Mouse (Mus musculus) monocyte, adult 59 days (primary cell): Measurements from ENCODE around the gene Tead1. TPM values are rescaled to one million over a fixed set of nuclear protein-coding genes. Genes with fewer than 3 reads are reported as not detected.

Source experiments
- total RNA-seq, 2 experiments: library from RNA; stranded (reverse); gene quantifications; one replicate each; pipeline ENCODE4 v1.2.4; 2023

Gene Tead1
- total RNA-seq, result under 1 TPM in 1 of 2 experiments, not detected in 1; 0.05 TPM

DNA sequence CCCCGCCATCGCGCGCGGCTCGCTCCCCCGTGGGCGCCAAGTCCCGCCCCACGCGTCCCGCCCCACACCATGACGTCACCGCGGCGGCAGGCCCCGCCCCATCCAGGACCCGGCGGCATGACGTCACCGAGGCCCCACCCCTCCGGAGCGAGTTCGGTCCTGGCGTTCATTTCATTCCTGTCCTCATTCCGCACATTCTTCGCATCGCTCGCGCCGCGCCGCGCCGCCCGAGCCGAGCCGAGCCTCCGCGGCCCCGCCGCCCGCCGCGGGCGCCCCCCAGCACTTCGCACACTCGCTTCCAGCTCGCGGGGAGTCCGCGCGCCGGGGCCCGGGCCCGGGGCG, at the start of gene Tead1:
Tead1 (plus strand) TSS at position 148 of the 342 bp plus-strand sequence.

GRCm38 (mm10) chr7:112953777-112954291, 274.7 kb downstream of the Tead1 start, which contains the start of gene Rassf10:
Rassf10 (plus strand) TSS chr7:112953962.

